Mouse (Mus musculus): ENCODE measurements around the gene B9d2.
"Not testable (repeated sequence)": the region's sequence is repeated elsewhere in the genome, so short reads cannot be mapped to it uniquely, and the experiment has no call there.

Gene B9d2

DNA sequence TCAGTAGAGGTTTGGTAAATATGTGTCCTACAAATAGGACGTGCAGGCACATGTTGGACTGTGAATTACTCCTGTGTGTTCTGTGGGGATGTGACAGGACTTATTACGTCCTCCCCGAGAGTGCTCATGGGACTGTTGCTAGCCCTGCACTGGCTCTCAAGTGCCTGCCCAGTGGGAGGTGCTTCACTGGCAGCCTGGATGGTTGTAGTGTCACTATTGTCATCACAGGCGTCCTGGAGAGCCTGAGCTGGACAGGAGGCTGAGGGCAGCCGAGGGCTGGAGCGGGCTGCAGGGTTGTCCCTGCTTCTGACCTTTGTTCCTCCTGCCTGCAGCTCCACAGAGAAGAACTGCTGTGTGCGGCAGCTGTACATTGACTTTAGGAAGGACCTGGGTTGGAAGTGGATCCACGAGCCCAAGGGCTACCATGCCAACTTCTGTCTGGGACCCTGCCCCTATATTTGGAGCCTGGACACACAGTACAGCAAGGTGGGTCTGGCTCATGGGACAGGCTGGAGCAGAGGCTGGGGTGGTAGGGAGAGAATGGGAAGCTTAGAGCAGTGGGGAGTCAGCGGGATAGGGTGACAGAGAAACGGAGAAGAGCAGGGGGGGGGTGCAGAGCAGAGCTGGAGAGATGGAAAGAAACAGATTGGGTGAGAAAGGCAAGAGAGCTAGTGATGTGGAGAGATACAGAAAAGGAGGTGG is 23.4 kb downstream of the B9d2 start:
- no peak for DNase-seq (ENCODE audit: low spot score in 2 of 2)

- no peak for DNase-seq (ENCODE audit: low spot score in 2 of 2)
Measured at GRCm38 (mm10) chr7:25704716-25705364, 24.3 kb downstream of the B9d2 start.

DNA sequence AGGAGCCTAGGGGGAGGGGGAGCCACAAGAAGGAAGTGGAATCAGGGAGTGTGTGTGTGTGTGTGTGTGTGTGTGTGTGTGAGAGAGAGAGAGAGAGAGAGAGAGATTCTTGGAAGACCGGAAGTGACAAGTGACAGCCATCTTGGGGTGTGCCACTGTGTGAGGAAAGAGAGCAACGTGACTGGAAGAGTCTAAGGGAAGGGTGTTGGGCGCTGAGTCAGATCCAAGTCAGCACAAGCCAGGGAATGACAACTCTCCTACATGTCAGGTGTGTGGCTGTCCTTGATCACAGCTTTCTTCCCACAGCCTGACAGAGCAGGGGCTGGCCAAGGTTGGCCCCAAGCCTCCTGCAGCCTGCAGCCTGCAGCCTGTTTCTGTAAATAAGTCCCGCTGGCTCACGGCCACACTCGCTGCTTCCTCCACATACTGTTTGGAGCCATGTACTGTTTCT is 25.2 kb downstream of the B9d2 start:
- no peak for DNase-seq (ENCODE audit: low spot score in 2 of 2)

DNA sequence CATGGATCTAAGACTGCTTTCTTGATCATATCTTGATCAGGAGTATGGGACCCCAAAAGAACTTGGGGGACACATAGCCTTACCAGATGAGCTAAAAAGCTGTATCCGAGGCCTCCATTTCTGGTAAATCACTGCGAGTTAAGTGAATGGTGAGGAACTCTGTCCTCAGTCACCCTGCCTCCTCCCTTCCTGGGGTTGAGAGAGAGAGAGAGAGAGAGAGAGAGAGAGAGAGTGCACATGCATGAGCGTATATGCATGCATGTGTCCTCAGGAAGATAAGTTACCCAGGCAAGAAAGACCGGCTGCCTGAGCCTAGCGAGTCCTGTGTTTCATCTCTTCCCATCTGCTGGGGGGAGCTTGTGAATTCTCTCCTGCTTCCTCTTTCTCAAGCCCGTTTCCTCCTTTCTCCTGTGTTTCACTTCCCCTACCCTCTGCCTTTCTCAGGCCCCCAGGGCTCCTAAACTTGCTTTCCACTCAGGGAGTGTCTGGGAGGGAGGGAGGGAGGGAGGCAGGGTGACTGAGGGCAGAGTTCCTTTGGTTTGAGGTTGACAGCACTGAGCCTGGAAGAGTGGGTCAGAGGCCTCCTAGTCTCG is 26.1 kb downstream of the B9d2 start:
- DNase-seq (ENCODE audit: low spot score in 2 of 2) = no peak

DNA sequence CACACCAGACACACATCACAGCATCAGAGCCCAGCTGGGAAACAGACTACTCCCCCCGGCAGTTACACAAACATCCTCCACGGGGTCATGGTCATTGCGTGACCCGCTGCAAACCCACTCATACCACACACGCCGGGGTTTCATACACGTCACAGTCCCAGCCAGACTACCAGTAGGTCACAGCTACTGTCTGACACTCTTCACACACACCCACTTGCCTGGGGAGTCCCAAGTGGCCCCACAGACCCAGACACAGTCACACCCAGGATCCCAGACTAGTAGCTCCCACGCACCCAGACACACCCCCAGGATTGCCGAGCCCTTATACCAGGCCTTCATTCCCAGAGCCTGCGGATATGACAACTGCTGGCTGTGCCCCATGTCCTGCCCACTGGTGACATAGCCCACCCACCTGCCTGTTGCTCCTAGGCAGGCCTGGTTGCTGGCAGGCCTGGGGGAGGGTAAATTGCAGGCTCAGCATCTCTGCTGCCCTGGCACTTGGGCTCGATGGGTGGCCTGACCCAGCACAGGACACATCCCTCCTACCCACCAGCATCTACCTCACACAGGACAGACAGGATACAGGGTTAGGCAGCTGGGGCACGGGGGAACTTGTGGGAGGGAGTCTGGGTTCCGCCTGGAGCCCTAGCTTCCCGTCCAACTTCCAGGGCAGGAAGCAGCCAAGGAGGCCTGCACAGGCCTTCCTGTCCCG is 27.2 kb downstream of the B9d2 start:
- DNase-seq (ENCODE audit: low spot score in 2 of 2) = no peak

DNA sequence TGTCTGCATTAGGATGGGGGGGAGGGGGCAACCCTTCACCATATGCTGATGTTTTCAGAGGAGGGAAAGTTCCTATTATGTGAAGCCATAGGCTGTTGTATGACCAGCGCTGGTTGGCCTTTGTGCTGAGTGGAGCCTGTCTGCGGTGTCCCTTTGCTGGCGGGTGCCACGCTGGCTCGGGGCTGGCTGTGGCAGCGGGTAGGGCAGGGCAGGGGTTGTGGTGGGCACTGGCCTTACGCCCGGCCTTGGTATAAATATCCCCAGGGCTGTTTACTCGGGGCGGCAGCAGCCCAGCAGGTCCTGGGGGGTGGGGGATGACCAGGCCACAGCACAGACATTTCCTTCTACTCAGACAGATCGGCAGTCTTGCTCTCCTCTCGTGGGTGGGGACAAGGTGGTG is 29.4 kb downstream of the B9d2 start:
- no peak for DNase-seq (ENCODE audit: low spot score in 2 of 2)

GRCm38 (mm10) chr7:25710519-25711130 is 30.0 kb downstream of the B9d2 start:
- no peak for DNase-seq (ENCODE audit: low spot score in 2 of 2)

GRCm38 (mm10) chr7:25711165-25711564 is 30.6 kb downstream of the B9d2 start:
- no peak for DNase-seq (ENCODE audit: low spot score in 2 of 2)

DNA sequence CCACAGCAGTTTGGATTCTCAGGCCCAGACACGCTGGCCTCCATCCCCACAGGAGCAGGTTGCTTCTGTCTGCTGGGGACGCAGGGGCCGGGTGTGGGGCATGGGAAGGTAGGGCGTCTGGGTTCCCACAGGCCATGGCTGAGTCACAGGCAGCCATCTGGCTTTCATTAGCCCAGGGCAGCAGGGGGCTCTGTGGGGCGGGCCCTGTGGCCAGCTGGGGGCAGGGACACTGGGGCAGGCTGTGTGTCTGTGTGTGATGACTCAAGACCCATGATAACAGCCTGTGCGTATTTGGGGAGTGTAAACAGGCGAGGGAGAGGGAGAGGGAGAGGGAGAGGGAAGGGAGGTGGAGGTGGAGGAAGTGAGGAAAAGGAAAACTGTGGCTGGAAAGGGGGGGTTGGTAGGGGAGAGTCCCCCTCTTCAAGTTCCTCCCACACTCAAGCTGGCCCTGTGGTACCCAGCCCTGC is 31.2 kb downstream of the B9d2 start:
- DNase-seq (ENCODE audit: low spot score in 2 of 2) = no peak

DNA sequence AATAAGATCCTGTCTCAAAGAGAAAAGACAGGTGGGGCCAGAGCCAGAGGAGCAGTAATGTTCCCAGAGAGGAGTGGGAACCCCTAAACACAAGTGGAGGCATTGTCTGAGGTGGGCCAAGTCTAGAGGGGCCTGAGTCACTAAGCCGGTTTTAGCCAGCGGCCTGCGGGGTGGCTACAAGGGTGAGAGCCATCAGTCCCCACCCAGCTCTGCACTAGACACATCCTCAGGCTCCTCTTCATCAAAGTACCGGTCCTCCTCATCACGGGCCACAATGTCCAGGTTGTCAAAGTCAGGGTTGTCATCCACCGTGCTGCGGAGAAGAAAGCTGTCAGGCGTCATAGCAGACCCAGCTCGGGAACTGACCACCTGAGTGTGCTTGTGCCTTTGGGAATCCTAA is 32.2 kb downstream of the B9d2 start:
- DNase-seq (ENCODE audit: low spot score in 2 of 2) = no peak

- no peak for DNase-seq (ENCODE audit: low spot score in 2 of 2)
Measured at GRCm38 (mm10) chr7:25714581-25714980, 34.0 kb downstream of the B9d2 start.

GRCm38 (mm10) chr7:25715731-25716271 is 35.2 kb downstream of the B9d2 start:
- no peak for DNase-seq (ENCODE audit: low spot score in 2 of 2)

DNA sequence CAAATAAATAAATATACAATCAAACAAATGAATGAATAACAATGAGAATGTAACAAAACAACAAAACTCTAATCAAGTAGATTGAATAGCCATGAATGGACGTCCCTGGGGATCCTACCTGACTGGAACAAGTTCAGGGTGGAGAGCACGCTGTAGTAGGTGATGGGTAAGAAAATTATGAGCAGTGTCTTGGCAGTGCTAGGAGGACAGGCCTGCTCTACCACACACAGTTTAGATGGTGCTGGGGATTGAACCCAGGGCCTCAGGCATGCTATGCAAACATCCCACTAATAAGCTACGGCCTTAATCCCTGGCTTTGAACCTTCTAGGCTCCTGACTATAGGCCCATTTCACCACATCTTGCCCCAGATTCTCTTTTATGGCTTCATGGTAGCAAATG is 36.9 kb downstream of the B9d2 start:
- DNase-seq (ENCODE audit: low spot score in 2 of 2) = no peak

DNA sequence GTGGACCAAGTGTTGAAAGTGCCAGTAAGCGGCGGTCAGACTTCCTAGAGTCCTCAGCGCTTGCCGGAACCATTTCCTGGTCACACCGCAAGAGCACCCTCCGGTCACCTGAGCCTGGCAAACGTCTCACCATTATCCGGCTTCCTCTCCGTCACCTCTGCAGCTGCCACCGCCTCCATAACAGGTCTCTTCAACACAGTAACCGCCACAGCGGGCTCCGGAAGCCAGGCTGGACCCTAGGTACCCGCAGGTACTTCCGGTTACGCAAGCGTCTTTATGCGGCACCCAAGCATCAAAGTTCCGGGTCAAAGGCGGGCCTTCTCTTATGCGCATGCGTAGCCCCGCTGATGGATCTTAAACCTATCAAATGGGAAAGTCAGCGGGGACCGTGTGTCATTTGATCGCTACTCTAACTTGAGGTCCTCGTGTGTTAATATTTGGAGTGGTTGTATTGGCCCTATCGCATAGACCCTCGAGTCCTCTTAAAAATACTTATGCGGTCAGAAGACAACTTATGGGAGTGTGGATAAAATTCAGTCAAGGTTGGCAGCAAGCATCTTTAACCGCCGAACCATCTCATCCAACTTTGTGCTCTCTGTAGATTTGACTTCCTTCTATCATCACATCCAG is 38.3 kb downstream of the B9d2 start, which contains the start of gene Ccdc97:
Ccdc97 (minus strand) TSS at position 301 of the 630 bp plus-strand sequence.
- peak; percentile 83 to 86 for DNase-seq (ENCODE audit: low spot score in 2 of 2)

GRCm38 (mm10) chr7:25719761-25720610 is 39.4 kb downstream of the B9d2 start:
- peak; percentile 49 to 66 for DNase-seq (ENCODE audit: low spot score in 2 of 2)

GRCm38 (mm10) chr7:25720760-25721159 is 40.2 kb downstream of the B9d2 start:
- DNase-seq (ENCODE audit: low spot score in 2 of 2) = no peak

DNA sequence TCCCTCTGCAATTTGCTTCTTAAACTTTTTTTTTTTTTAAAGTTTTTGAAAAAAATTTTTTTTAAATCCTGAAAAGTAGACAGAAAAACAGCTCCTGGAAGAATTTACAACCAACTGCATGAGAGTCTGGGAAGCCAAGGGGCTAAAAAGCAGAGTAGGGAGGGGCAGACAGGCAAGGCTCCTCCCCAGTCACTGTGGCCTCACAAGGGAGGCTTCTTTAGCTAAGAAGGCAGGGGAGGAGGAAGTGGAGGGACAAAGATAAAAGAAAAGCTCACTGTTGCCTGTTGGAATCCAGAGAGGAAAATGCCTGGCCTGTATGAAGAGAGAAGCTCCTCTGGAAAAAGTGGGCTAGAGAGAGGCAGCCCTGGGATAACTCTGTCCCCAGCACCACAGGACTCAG is 41.2 kb downstream of the B9d2 start:
- not testable (repeated sequence) for DNase-seq (ENCODE audit: low spot score in 2 of 2)

DNA sequence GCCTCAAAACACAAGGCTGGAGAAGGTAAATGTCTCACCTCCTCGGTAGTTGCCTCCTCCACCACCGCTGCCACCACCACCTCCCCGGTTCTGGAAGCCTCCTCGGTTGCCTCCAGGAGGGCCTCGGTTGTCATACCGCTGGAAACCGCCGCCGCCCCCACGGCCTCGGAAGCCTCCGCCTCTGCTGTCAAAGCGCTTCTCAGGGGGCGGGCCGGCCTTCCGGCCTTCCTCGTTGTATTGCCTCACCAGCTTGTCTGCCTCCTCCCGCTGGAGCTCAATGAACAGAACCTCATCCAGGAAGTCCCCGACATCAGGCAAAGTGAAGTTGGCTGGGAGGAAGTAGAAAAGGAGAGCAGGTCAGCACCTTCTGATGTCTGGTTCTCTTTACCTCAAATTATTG is 45.3 kb downstream of the B9d2 start:
- DNase-seq (ENCODE audit: low spot score in 2 of 2) = no peak

GRCm38 (mm10) chr7:25727800-25728199 is 47.2 kb downstream of the B9d2 start:
- DNase-seq (ENCODE audit: low spot score in 2 of 2) = no peak

DNA sequence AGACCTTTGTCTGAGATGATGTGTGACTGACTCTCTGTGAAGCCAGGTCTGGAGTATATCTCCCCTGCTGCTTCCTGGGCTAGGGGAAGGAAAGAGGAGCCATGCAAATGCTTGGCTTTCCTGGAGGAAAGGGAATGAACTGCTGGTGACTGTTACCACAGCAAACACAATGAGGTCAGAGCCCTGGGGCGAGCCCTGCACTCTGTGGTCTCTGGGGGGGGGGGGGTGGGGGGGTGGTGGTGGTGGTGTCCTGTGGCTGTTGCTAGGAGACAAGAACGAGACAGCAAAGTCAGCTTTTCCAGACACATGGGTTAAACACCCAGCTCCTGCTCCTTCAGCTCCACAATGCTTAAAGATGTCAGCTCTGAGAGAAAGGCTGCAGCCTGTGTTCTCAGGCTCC is 48.8 kb downstream of the B9d2 start:
- no peak for DNase-seq (ENCODE audit: low spot score in 2 of 2)
